Mouse (Mus musculus): ENCODE measurements at regions not wholly inside any gene's neighbourhood (a gene's known extent, or its start where the extent isn't known, plus 50 kb on each side); places are given as distances from the start of the nearest gene placed in this dataset.

DNA sequence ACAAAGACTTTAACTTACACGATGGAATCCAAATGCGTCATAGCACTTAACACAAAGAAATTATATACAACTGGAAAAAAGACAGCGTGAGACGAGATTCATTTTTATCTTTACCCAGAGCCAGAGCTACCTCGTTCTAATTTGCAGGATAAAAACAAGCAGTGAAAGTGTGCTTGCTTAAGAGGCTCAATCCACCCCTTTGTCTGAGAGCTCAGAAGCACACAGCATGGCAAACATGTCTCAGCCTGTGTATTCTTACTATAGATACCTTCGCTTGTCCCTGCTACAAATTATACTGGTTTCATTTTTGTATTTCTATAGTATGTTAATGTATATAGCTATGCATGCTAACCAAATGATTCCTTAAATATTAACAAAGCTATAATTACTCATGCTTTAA, 337.8 kb downstream of the Klf6 start:
- DNase-seq, result no peak

DNA sequence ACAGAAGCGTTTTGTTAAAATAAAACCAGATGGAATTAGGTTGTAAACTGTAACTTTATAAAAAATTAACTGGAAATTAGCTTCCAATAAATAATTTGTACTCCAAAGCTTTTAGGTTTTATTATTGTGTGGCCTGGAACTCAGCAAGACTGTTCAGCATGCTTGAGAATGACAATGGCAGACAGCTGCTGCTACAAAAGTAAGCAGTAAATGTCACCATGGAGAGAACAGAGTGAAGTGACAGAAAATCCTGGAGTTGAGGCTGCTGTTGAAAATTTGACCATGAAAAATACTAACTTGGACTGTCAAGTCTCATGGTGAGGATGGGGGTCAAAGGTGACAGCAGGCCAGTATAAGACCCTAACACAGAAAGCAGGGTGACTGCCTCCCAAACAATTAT, 340.2 kb downstream of the Klf6 start:
- 79% methylated on average over 1 of the region's 1 CpGs for WGBS (ENCODE audit: insufficient replicate concordance)
- Histone ChIP-seq H3K9ac (replicated peaks) (no peak overlapping the region), H3K4me3 (ENCODE audit: low read depth, low read length) (no peak overlapping the region), H3K36me3 (replicated peaks; ENCODE audit: insufficient read depth, low read length) (no peaks in the 10 kb centered on the region), H3K27ac (ENCODE audit: low read depth) (no peak overlapping the region), H3K4me2 (ENCODE audit: low read depth, low read length) (no peak overlapping the region), H3K27me3 (ENCODE audit: insufficient read depth, low read length) (no peaks in the 10 kb centered on the region), H3K4me1 (ENCODE audit: insufficient read depth) (no peaks in the 10 kb centered on the region), H3K9me3 (ENCODE audit: low read length) (no peaks in the 10 kb centered on the region)
- ATAC-seq, result no peak
- DNase-seq, result no peak
- TF ChIP-seq CTCF (IDR thresholded peaks at IDR 0.05; ENCODE audit: low read depth) (no peak), EP300 (IDR thresholded peaks at IDR 0.05; ENCODE audit: low read depth) (no peak)

More for the DNA sequence above, 337.8 kb downstream of the Klf6 start:
- Histone ChIP-seq H3K4me2 (ENCODE audit: low read depth, low read length) (no peak overlapping the region), H3K9ac (replicated peaks) (no peak overlapping the region), H3K27me3 (ENCODE audit: insufficient read depth, low read length) (no peaks in the 10 kb centered on the region), H3K36me3 (replicated peaks; ENCODE audit: insufficient read depth, low read length) (no peaks in the 10 kb centered on the region), H3K27ac (ENCODE audit: low read depth) (no peak overlapping the region), H3K4me1 (ENCODE audit: insufficient read depth) (no peaks in the 10 kb centered on the region), H3K9me3 (ENCODE audit: low read length) (no peaks in the 10 kb centered on the region), H3K4me3 (ENCODE audit: low read depth, low read length) (no peak overlapping the region)
- no peak for TF ChIP-seq EP300 (IDR thresholded peaks at IDR 0.05; ENCODE audit: low read depth)
- TF ChIP-seq CTCF (IDR thresholded peaks at IDR 0.05; ENCODE audit: low read depth), result no peak
- no peak for ATAC-seq
- WGBS (ENCODE audit: insufficient replicate concordance), result 78% methylated on average over 6 of the region's 6 CpGs

DNA sequence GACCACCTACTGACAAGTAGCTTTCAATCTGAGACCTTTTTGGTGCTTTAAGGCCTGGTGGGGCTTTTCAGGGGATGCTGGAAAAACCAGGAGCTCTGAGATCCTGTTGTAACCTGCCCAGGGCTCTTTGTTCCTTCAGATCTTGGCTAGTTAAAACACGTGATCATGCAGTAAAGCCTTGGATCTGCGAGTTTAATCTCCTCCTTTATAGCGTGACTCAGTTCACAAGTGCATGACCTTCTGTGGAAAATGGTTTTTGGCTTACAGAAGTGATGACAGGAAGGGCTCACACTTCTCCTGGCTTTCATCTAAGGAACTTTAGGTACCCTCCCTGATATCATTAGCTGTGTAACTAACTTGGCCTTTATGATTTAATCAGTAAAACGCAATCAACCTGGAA, 343.1 kb upstream of the Pitrm1 start:
- ATAC-seq (no peak), DNase-seq (no peak)
- H3K9me3 ChIP-seq (ENCODE audit: low read length), result no peaks in the 10 kb centered on the region
- no peaks in the 10 kb centered on the region for H3K4me1 ChIP-seq (ENCODE audit: insufficient read depth)
- H3K4me2 ChIP-seq (ENCODE audit: low read depth, low read length), result no peak overlapping the region
- no peaks in the 10 kb centered on the region for H3K36me3 ChIP-seq (replicated peaks; ENCODE audit: insufficient read depth, low read length)
- no peak overlapping the region for H3K27ac ChIP-seq (ENCODE audit: low read depth)
- WGBS (ENCODE audit: insufficient replicate concordance), result 77% methylated on average over 4 of the region's 4 CpGs
- H3K4me3 ChIP-seq (ENCODE audit: low read depth, low read length), result no peak overlapping the region
- no peak overlapping the region for H3K9ac ChIP-seq (replicated peaks)
- H3K27me3 ChIP-seq (ENCODE audit: insufficient read depth, low read length), result no peaks in the 10 kb centered on the region
- TF ChIP-seq EP300 (IDR thresholded peaks at IDR 0.05; ENCODE audit: low read depth), result no peak

DNA sequence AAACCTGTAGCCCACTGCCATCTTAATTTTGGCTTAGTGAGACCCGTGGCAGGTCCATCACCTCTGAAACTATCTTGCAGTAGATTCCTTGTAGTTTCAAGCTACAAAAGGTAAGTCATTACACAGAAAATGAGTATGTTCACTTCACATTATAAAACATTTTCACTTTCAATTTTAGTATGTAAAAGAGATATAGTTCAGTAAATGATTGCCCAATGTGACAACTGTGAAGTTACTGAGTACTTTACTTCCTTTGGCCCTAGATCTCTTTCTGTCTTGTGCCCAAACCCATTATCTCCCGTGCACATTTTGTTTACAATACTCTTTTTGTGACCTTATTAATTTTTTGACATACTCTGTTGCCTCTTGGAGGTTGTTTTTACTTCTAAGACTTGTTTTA, 335.4 kb upstream of the Pitrm1 start:
- Histone ChIP-seq H3K27me3 (ENCODE audit: insufficient read depth, low read length) (no peaks in the 10 kb centered on the region), H3K4me1 (ENCODE audit: insufficient read depth) (no peaks in the 10 kb centered on the region), H3K36me3 (replicated peaks; ENCODE audit: insufficient read depth, low read length) (no peaks in the 10 kb centered on the region), H3K9me3 (ENCODE audit: low read length) (no peaks in the 10 kb centered on the region), H3K9ac (replicated peaks) (no peak overlapping the region), H3K27ac (ENCODE audit: low read depth) (no peak overlapping the region), H3K4me2 (ENCODE audit: low read depth, low read length) (no peak overlapping the region), H3K4me3 (ENCODE audit: low read depth, low read length) (no peak overlapping the region)
- TF ChIP-seq CTCF (IDR thresholded peaks at IDR 0.05; ENCODE audit: low read depth) (no peak), EP300 (IDR thresholded peaks at IDR 0.05; ENCODE audit: low read depth) (no peak)
- ATAC-seq, result no peak
- no peak for DNase-seq
- WGBS (ENCODE audit: insufficient replicate concordance), result 70% methylated on average over 2 of the region's 2 CpGs

DNA sequence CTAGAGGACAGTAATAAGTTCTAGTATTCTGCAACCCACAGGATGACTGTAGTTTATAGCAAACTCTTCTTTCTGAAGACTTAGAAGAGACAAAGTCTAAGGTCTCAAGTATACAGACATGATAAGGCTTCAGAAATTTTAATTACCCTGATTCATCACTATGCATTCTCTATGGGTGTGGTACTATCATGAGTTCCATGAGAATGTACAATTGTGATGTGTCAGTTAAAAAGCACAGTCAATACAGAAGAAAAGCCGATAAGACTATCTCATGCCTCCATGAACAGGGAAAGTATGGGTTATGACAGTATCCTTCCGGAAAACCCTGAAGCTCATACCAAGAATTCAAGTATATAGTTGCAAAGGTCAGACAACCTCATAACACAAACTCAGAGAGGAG, 333.8 kb upstream of the Pitrm1 start:
- Histone ChIP-seq H3K27ac (ENCODE audit: low read depth) (no peak overlapping the region), H3K9me3 (ENCODE audit: low read length) (no peaks in the 10 kb centered on the region), H3K36me3 (replicated peaks; ENCODE audit: insufficient read depth, low read length) (no peaks in the 10 kb centered on the region), H3K4me3 (ENCODE audit: low read depth, low read length) (no peak overlapping the region), H3K4me1 (ENCODE audit: insufficient read depth) (no peaks in the 10 kb centered on the region), H3K9ac (replicated peaks) (no peak overlapping the region), H3K27me3 (ENCODE audit: insufficient read depth, low read length) (no peaks in the 10 kb centered on the region), H3K4me2 (ENCODE audit: low read depth, low read length) (no peak overlapping the region)
- no peak for DNase-seq
- WGBS (ENCODE audit: insufficient replicate concordance), result 75% methylated on average over 2 of the region's 2 CpGs
- ATAC-seq, result no peak
- no peak for TF ChIP-seq EP300 (IDR thresholded peaks at IDR 0.05; ENCODE audit: low read depth)
- TF ChIP-seq CTCF (IDR thresholded peaks at IDR 0.05; ENCODE audit: low read depth), result no peak

DNA sequence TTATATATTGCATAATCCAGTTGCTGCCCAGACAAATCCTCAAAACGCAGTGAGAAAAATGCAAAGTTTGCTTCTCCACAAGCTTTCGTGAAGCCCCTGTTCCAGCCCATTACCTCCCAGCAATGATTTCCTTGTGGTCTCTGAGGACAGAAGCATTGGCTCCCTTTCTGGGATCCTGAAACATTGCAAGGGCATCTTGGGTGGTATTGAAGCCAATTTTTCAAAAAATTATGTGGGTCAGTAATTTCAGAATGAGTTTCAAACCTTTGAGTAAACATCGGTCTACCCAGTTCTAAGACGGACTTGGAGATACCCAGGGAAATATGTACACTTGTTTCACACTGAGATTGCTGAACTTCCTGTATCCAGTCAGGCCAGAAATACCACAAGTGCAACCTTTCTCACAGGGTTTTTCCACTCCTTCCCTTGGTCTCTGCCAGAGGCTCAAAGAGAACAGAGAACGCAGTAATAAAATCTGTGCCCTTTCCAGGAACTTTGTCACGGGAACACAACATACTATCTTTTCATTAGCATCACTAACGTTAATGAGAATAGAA, 321.8 kb upstream of the Pitrm1 start:
- H3K27ac ChIP-seq (ENCODE audit: low read depth), result no peak overlapping the region
- no peak overlapping the region for H3K9ac ChIP-seq (replicated peaks)
- no peak overlapping the region for H3K4me3 ChIP-seq (ENCODE audit: low read depth, low read length)
- H3K27me3 ChIP-seq (ENCODE audit: insufficient read depth, low read length), result no peaks in the 10 kb centered on the region
- no peaks in the 10 kb centered on the region for H3K4me1 ChIP-seq (ENCODE audit: insufficient read depth)
- ATAC-seq, result no peak
- DNase-seq, result no peak
- no peaks in the 10 kb centered on the region for H3K36me3 ChIP-seq (replicated peaks; ENCODE audit: insufficient read depth, low read length)
- TF ChIP-seq CTCF (IDR thresholded peaks at IDR 0.05; ENCODE audit: low read depth) (no peak), EP300 (IDR thresholded peaks at IDR 0.05; ENCODE audit: low read depth) (no peak)
- 80% methylated on average over 7 of the region's 7 CpGs for WGBS (ENCODE audit: insufficient replicate concordance)
- H3K9me3 ChIP-seq (ENCODE audit: low read length), result no peaks in the 10 kb centered on the region
- no peak overlapping the region for H3K4me2 ChIP-seq (ENCODE audit: low read depth, low read length)

DNA sequence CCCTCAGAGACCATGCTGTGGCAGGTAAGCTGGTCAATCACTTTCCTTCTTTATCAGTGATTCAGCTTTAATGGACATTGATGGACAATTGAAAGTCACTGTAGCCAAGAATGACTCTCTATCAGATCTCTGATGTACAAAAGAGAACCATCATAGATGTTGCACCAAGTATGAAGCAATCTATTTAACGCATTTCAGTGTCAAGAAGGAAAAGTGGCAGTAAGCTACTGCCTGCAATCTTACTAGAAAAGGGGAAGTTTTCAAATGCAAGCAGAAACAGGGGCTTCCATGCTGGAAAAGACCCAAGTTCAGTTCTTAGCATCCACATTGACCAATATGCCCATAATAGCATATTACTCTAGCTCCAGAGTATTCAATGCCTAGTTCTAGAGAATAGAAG, 319.7 kb upstream of the Pitrm1 start:
- TF ChIP-seq EP300 (IDR thresholded peaks at IDR 0.05; ENCODE audit: low read depth) (no peak), CTCF (IDR thresholded peaks at IDR 0.05; ENCODE audit: low read depth) (no peak)
- Histone ChIP-seq H3K27me3 (ENCODE audit: insufficient read depth, low read length) (no peaks in the 10 kb centered on the region), H3K4me1 (ENCODE audit: insufficient read depth) (no peaks in the 10 kb centered on the region), H3K27ac (ENCODE audit: low read depth) (no peak overlapping the region), H3K9me3 (ENCODE audit: low read length) (no peaks in the 10 kb centered on the region), H3K9ac (replicated peaks) (no peak overlapping the region), H3K4me3 (ENCODE audit: low read depth, low read length) (no peak overlapping the region), H3K36me3 (replicated peaks; ENCODE audit: insufficient read depth, low read length) (no peaks in the 10 kb centered on the region), H3K4me2 (ENCODE audit: low read depth, low read length) (no peak overlapping the region)
- ATAC-seq (no peak), DNase-seq (no peak)
- WGBS (ENCODE audit: insufficient replicate concordance), result 38% methylated on average over 1 of the region's 1 CpGs
